Mouse (Mus musculus) erythroid progenitor cell, adult 5-6 weeks (primary cell): ENCODE data around the gene Irgm1. TPM values are rescaled to one million over a fixed set of nuclear protein-coding genes. Genes with fewer than 3 reads are reported as not detected.
A peak's percentile ranks its signal among the peaks of the same experiment; 100 is the strongest.
"Not testable (repeated sequence)": the region's sequence is repeated elsewhere in the genome, so short reads cannot be mapped to it uniquely, and the experiment has no call there.

Experiments
- ATAC-seq: replicated peaks from 2 replicates; pipeline ENCODE4 v1.8.0; 2016; ENCODE audit warnings: moderate number of reproducible peaks, mild to moderate bottlenecking, moderate TSS enrichment, inconsistent platforms; ENCODE audit not compliant: poor library complexity, low FRiP score, severe bottlenecking
- total RNA-seq, 2 experiments: library from RNA; stranded (forward) in 1 of 2; stranded (reverse) in 1 of 2; fragments of 150-400 nt in 1 of 2; fragments of 186-747, 209-891 nt in 1 of 2; gene quantifications; 2 replicates each; pipeline versions ENCODE4 v1.2.3 to v1.2.4; 2015 to 2017; ENCODE audit warnings: low replicate concordance in 2 of 2

The Irgm1 gene
- total RNA-seq (2015; ENCODE audit: low replicate concordance) (50.3 and 55.5 TPM in 2 replicates), total RNA-seq (2017; ENCODE audit: low replicate concordance) (51.0 and 53.7 TPM in 2 replicates)

GRCm38 (mm10) chr11:48871201-48871772, at the start of gene Irgm1:
Gene Irgm1 (minus strand): TSS chr11:48871683.
- ATAC-seq: peak; percentile 51

- ATAC-seq: no peak
Observed at GRCm38 (mm10) chr11:48918380-48918779, 46.9 kb upstream of the Irgm1 start.

- ATAC-seq: no peak
Observed at GRCm38 (mm10) chr11:48913611-48914010, 42.1 kb upstream of the Irgm1 start.

- ATAC-seq: no peak
Observed at GRCm38 (mm10) chr11:48908459-48908858, 37.0 kb upstream of the Irgm1 start.

- ATAC-seq: no peak
Observed at GRCm38 (mm10) chr11:48902021-48902420, 30.5 kb upstream of the Irgm1 start, which contains the start of gene Gm5431. Gene Gm5431 (minus strand): TSS chr11:48902214.

GRCm38 (mm10) chr11:48901567-48901930, 30.1 kb upstream of the Irgm1 start:
- ATAC-seq: not testable (repeated sequence)

GRCm38 (mm10) chr11:48900654-48901566, 29.4 kb upstream of the Irgm1 start:
- not testable (repeated sequence) for ATAC-seq

GRCm38 (mm10) chr11:48898812-48899431, 27.4 kb upstream of the Irgm1 start:
- ATAC-seq: no peak

- ATAC-seq: no peak
Observed at GRCm38 (mm10) chr11:48876680-48877079, 5.2 kb upstream of the Irgm1 start.

- not testable (repeated sequence) for ATAC-seq
Observed at GRCm38 (mm10) chr11:48875343-48875837, 3.9 kb upstream of the Irgm1 start.

GRCm38 (mm10) chr11:48874465-48874864, 3.0 kb upstream of the Irgm1 start:
- ATAC-seq: peak; percentile 33; the same call in 1 of the 2 replicates

GRCm38 (mm10) chr11:48873591-48874290, 2.3 kb upstream of the Irgm1 start:
- ATAC-seq: peak; percentile 68

GRCm38 (mm10) chr11:48872695-48873300, 1.3 kb upstream of the Irgm1 start:
- no peak for ATAC-seq

GRCm38 (mm10) chr11:48871817-48872541, 496 bp upstream of the Irgm1 start:
- ATAC-seq: peak; percentile 40

GRCm38 (mm10) chr11:48870781-48871180, 702 bp downstream of the Irgm1 start:
- peak; percentile 12; the same call in 1 of the 2 replicates for ATAC-seq

GRCm38 (mm10) chr11:48869380-48870110, 1.9 kb downstream of the Irgm1 start:
- no peak for ATAC-seq

- ATAC-seq: no peak
Observed at GRCm38 (mm10) chr11:48866481-48866880, 5.0 kb downstream of the Irgm1 start.

- ATAC-seq: no peak
Observed at GRCm38 (mm10) chr11:48863808-48864207, 7.7 kb downstream of the Irgm1 start.
